Mouse (Mus musculus) C2C12 (cell line): Measurements from ENCODE around the gene Lrrc55. TPM values are rescaled to one million over a fixed set of nuclear protein-coding genes. Genes with fewer than 3 reads are reported as not detected.

Experiments
- H3K27me3 ChIP-seq: one replicate; pipeline ENCODE4 v1.6.1; 2011; ENCODE audit not compliant: control insufficient read depth, insufficient read depth, insufficient read length
- H3K36me3 ChIP-seq: one replicate; pipeline ENCODE4 v1.6.1; 2011; ENCODE audit not compliant: control insufficient read depth, insufficient read depth
- H3K4me3 ChIP-seq: one replicate; pipeline ENCODE4 v1.5.1; 2011; ENCODE audit warnings: mild to moderate bottlenecking, control low read depth; ENCODE audit not compliant: poor library complexity, insufficient read depth, severe bottlenecking
- H3K79me2 ChIP-seq: one replicate; pipeline ENCODE4 v1.6.1; 2011; ENCODE audit not compliant: control insufficient read depth, insufficient read depth
- H3K79me3 ChIP-seq: one replicate; pipeline ENCODE4 v1.6.1; 2011; ENCODE audit warnings: low read depth, control low read depth
- H3ac ChIP-seq: one replicate; pipeline ENCODE3; 2011; ENCODE audit warnings: low read depth; ENCODE audit not compliant: control insufficient read depth, insufficient read length
- CEBPB ChIP-seq: IDR thresholded peaks from one replicate; pipeline ENCODE4 v1.6.1; 2011; ENCODE audit warnings: low read depth, mild to moderate bottlenecking, control low read depth, moderate library complexity
- CTCF ChIP-seq: IDR thresholded peaks from one replicate; pipeline ENCODE4 v1.5.1; 2011; ENCODE audit not compliant: control insufficient read depth, insufficient read depth, insufficient read length
- FOSL1 ChIP-seq: IDR thresholded peaks from one replicate; pipeline ENCODE4 v1.8.0; 2011; ENCODE audit warnings: mild to moderate bottlenecking, low read length; ENCODE audit not compliant: poor library complexity, insufficient read depth, severe bottlenecking
- MAX ChIP-seq: IDR thresholded peaks from one replicate; pipeline ENCODE4 v1.6.1; 2011; ENCODE audit warnings: mild to moderate bottlenecking, control low read depth
- MYOD1 ChIP-seq: IDR thresholded peaks from one replicate; pipeline ENCODE4 v1.6.1; 2011; ENCODE audit warnings: low read depth; ENCODE audit not compliant: control insufficient read depth, insufficient read length
- MYOG ChIP-seq: IDR thresholded peaks from one replicate; pipeline ENCODE4 v1.6.1; 2011; ENCODE audit not compliant: control insufficient read depth, insufficient read length; ENCODE audit errors: extremely low read depth
- USF1 ChIP-seq: IDR thresholded peaks from one replicate; pipeline ENCODE4 v1.6.1; 2011; ENCODE audit warnings: low read depth, mild to moderate bottlenecking, control low read depth, moderate library complexity
- polyA plus RNA-seq: library from polyadenylated mRNA; unstranded; fragments of >200 nt; fragmentation: generic; extraction: Trizol; gene quantifications from one replicate; pipeline ENCODE4 v1.2.1, GENCODE M21; 2012; ENCODE audit warnings: missing spikeins

Gene Lrrc55
- polyA plus RNA-seq, 1 experiment = not detected

GRCm38 (mm10) chr2:85205170-85205569, 8.2 kb upstream of the Lrrc55 start:
- H3K36me3 ChIP-seq = no peaks in the 10 kb centered on the region
- H3K79me2 ChIP-seq = no peaks in the 10 kb centered on the region
- H3K27me3 ChIP-seq = no peaks in the 10 kb centered on the region
- H3ac ChIP-seq = no peak overlapping the region
- H3K79me3 ChIP-seq = no peaks in the 10 kb centered on the region
- no peak overlapping the region for H3K4me3 ChIP-seq
- TF ChIP-seq CTCF (no peak), MYOG (no peak), FOSL1 (no peak), MAX (no peak), MYOD1 (no peak), CEBPB (no peak), USF1 (no peak)

GRCm38 (mm10) chr2:85198011-85198965, 1.3 kb upstream of the Lrrc55 start:
- TF ChIP-seq USF1 (no peak), CEBPB (no peak), MYOG (no peak), CTCF (no peak), MYOD1 (no peak), FOSL1 (no peak), MAX (no peak)

GRCm38 (mm10) chr2:85194566-85194965, 2.4 kb downstream of the Lrrc55 start:
- no peaks in the 10 kb centered on the region for H3K79me2 ChIP-seq
- no peak overlapping the region for H3K4me3 ChIP-seq
- H3K27me3 ChIP-seq = peaks cover 8% of the 10 kb centered on the region
- H3ac ChIP-seq = no peak overlapping the region
- H3K79me3 ChIP-seq = no peaks in the 10 kb centered on the region
- no peaks in the 10 kb centered on the region for H3K36me3 ChIP-seq
- no peak for TF ChIP-seq CEBPB
- no peak for TF ChIP-seq FOSL1
- no peak for TF ChIP-seq MYOG
- TF ChIP-seq USF1 = no peak
- no peak for TF ChIP-seq MYOD1
- TF ChIP-seq CTCF = no peak
- TF ChIP-seq MAX = no peak

More at GRCm38 (mm10) chr2:85198011-85198965, 1.3 kb upstream of the Lrrc55 start:
- Histone ChIP-seq H3ac (no peak overlapping the region), H3K36me3 (no peaks in the 10 kb centered on the region), H3K4me3 (no peak overlapping the region), H3K79me2 (no peaks in the 10 kb centered on the region), H3K79me3 (no peaks in the 10 kb centered on the region), H3K27me3 (peaks cover 4% of the 10 kb centered on the region)

GRCm38 (mm10) chr2:85187582-85188151, 9.3 kb downstream of the Lrrc55 start:
- no peaks in the 10 kb centered on the region for H3K79me3 ChIP-seq
- no peak overlapping the region for H3ac ChIP-seq
- no peaks in the 10 kb centered on the region for H3K36me3 ChIP-seq
- TF ChIP-seq MYOD1 (no peak), MYOG (no peak), FOSL1 (no peak), CEBPB (no peak), USF1 (no peak), MAX (no peak), CTCF (no peak)
- H3K79me2 ChIP-seq = no peaks in the 10 kb centered on the region
- no peak overlapping the region for H3K4me3 ChIP-seq
- peaks cover 4% of the 10 kb centered on the region for H3K27me3 ChIP-seq

GRCm38 (mm10) chr2:85178139-85178800, 18.7 kb downstream of the Lrrc55 start:
- H3K27me3 ChIP-seq = no peaks in the 10 kb centered on the region
- no peak overlapping the region for H3K4me3 ChIP-seq
- no peaks in the 10 kb centered on the region for H3K36me3 ChIP-seq
- no peaks in the 10 kb centered on the region for H3K79me2 ChIP-seq
- no peak overlapping the region for H3ac ChIP-seq
- no peaks in the 10 kb centered on the region for H3K79me3 ChIP-seq
- no peak for TF ChIP-seq MAX
- TF ChIP-seq MYOD1 = no peak
- no peak for TF ChIP-seq MYOG
- TF ChIP-seq FOSL1 = no peak
- no peak for TF ChIP-seq CEBPB
- no peak for TF ChIP-seq USF1
- no peak for TF ChIP-seq CTCF
